Mouse (Mus musculus) liver, embryonic 14.5 days (tissue): ENCODE measurements around the gene Pde1a. TPM values are rescaled to one million over a fixed set of nuclear protein-coding genes. Genes with fewer than 3 reads are reported as not detected.

Experiments
- ATAC-seq: fragments of 200-750 bp; cut with Nextera tagmentation; 2 replicates; pipeline ENCODE4 v1.8.0; 2017; ENCODE audit warnings: moderate number of reproducible peaks, mild to moderate bottlenecking, moderate library complexity; ENCODE audit not compliant: insufficient read depth
- DNase-seq, 3 experiments: peaks; one replicate each; pipeline ENCODE4 v3.0.0-alpha.2; 2012 to 2013; ENCODE audit warnings: low read depth in 3 of 3, low spot score in 3 of 3
- H3K27ac ChIP-seq: fragments of 300-500 bp; sonication (generic); 2 replicates; pipeline ENCODE4 v1.5.1; 2014; ENCODE audit warnings: moderate library complexity, mild to moderate bottlenecking, control low read depth, inconsistent platforms
- H3K27me3 ChIP-seq: fragments of 300-500 bp; sonication (generic); 2 replicates; pipeline ENCODE4 v1.6.1; 2014; ENCODE audit warnings: mild to moderate bottlenecking, low read length, moderate library complexity; ENCODE audit not compliant: control insufficient read depth, insufficient read depth
- H3K36me3 ChIP-seq: fragments of 300-500 bp; sonication (generic); replicated peaks from 2 replicates; pipeline ENCODE4 v1.6.1; 2014; ENCODE audit warnings: low read depth; ENCODE audit not compliant: control insufficient read depth, insufficient read depth
- H3K4me1 ChIP-seq, 2 experiments: fragments of 200-500 bp in 1 of 2; fragments of 300-500 bp in 1 of 2; sonication (generic) in 1 of 2; replicated peaks; 2 replicates each; pipeline ENCODE4 v1.6.1; 2012 to 2014; ENCODE audit warnings: antibody characterized with exemption in 1 of 2, inconsistent platforms in 1 of 2, low read length in 1 of 2; ENCODE audit not compliant: control insufficient read depth in 2 of 2, insufficient read depth in 2 of 2
- H3K4me2 ChIP-seq: fragments of 300-500 bp; sonication (generic); 2 replicates; pipeline ENCODE4 v1.6.1; 2014; ENCODE audit warnings: low read depth, mild to moderate bottlenecking, control low read depth, moderate library complexity
- H3K4me3 ChIP-seq, 2 experiments: fragments of 200-500 bp in 1 of 2; fragments of 300-500 bp in 1 of 2; sonication (generic) in 1 of 2; 2 replicates each; pipeline ENCODE4 v1.5.1; 2012 to 2014; ENCODE audit warnings: low read depth in 2 of 2, low read length in 2 of 2, mild to moderate bottlenecking in 2 of 2, control low read depth in 1 of 2, inconsistent platforms in 1 of 2, moderate library complexity in 1 of 2; ENCODE audit not compliant: insufficient read depth in 1 of 2
- H3K9ac ChIP-seq: fragments of 300-500 bp; sonication (generic); replicated peaks from 2 replicates; pipeline ENCODE4 v1.6.1; 2014; ENCODE audit warnings: mild to moderate bottlenecking, control low read depth, moderate library complexity
- H3K9me3 ChIP-seq: fragments of 300-500 bp; sonication (generic); 2 replicates; pipeline ENCODE4 v1.6.1; 2016; ENCODE audit warnings: low read length, mixed read lengths; ENCODE audit not compliant: control insufficient read depth
- CTCF ChIP-seq: IDR thresholded peaks from 2 replicates; pipeline ENCODE4 v1.5.1; 2016; ENCODE audit warnings: antibody characterized with exemption, low read depth, control low read depth
- EP300 ChIP-seq: IDR thresholded peaks from 2 replicates; pipeline ENCODE4 v1.6.1; 2016; ENCODE audit warnings: antibody characterized with exemption, low read depth
- WGBS: fragments of 180-500 bp; shearing (Covaris S2); extraction: QIAGEN DNeasy Blood & Tissue Kit; methylation state at CpG from one replicate; pipeline ENCODE4 v1.1.7; 2014; ENCODE audit not compliant: insufficient replicate concordance; 5-methylcytosine and 5-hydroxymethylcytosine counted together
- polyA plus RNA-seq, 2 experiments: library from polyadenylated mRNA; depleted of rRNA in 1 of 2; stranded (reverse) in 1 of 2; unstranded in 1 of 2; fragments of >200 nt; fragmentation: Nextera tagmentation in 1 of 2; extraction: Ambion mirVana in 1 of 2; gene quantifications; 2 replicates each; pipeline versions ENCODE4 v1.2.1 to v1.2.3; 2012 to 2014

Pde1a gene
- polyA plus RNA-seq, 2 experiments: 1.4 to 2.7 TPM

- TF ChIP-seq EP300 (no peak), CTCF (no peak)
- Histone ChIP-seq H3K4me2 (no peak overlapping the region), H3K36me3 (no peaks in the 10 kb centered on the region), H3K4me3 (no peak overlapping the region), H3K27me3 (no peaks in the 10 kb centered on the region), H3K9me3 (no peaks in the 10 kb centered on the region), H3K9ac (no peak overlapping the region), H3K4me1 (no peaks in the 10 kb centered on the region), H3K27ac (no peak overlapping the region)
- no peak for DNase-seq
- ATAC-seq: no peak
- WGBS: 53% methylated on average over 7 of the region's 7 CpGs
These were observed 330.6 kb downstream of the Pde1a start for GRCm38 (mm10) chr2:79798627-79799026.

- Histone ChIP-seq H3K9me3 (no peaks in the 10 kb centered on the region), H3K36me3 (no peaks in the 10 kb centered on the region), H3K9ac (no peak overlapping the region), H3K4me3 (no peak overlapping the region), H3K4me2 (no peak overlapping the region), H3K4me1 (no peaks in the 10 kb centered on the region), H3K27ac (no peak overlapping the region), H3K27me3 (no peaks in the 10 kb centered on the region)
- no peak for ATAC-seq
- no peak for DNase-seq
- TF ChIP-seq EP300: no peak
- no peak for TF ChIP-seq CTCF
- WGBS: 50% methylated on average over 2 of the region's 2 CpGs
These were observed 331.8 kb downstream of the Pde1a start for GRCm38 (mm10) chr2:79797444-79797843.

GRCm38 (mm10) chr2:79793186-79793585 is 336.1 kb downstream of the Pde1a start:
- H3K27me3 ChIP-seq: no peaks in the 10 kb centered on the region
- no peak for ATAC-seq
- WGBS: 53% methylated on average over 2 of the region's 2 CpGs

GRCm38 (mm10) chr2:79786467-79786866 is 342.8 kb downstream of the Pde1a start:
- no peak for DNase-seq
- Histone ChIP-seq H3K36me3 (no peaks in the 10 kb centered on the region), H3K27ac (no peak overlapping the region), H3K9ac (no peak overlapping the region), H3K27me3 (no peaks in the 10 kb centered on the region), H3K4me1 (no peaks in the 10 kb centered on the region), H3K4me3 (no peak overlapping the region), H3K9me3 (no peaks in the 10 kb centered on the region), H3K4me2 (no peak overlapping the region)
- no peak for ATAC-seq
- TF ChIP-seq EP300 (no peak), CTCF (no peak)
- WGBS: 74% methylated on average over 11 of the region's 11 CpGs

More at GRCm38 (mm10) chr2:79793186-79793585, 336.1 kb downstream of the Pde1a start:
- no peak for DNase-seq
- no peak overlapping the region for H3K4me3 ChIP-seq
- TF ChIP-seq CTCF: no peak
- TF ChIP-seq EP300: no peak
- no peak overlapping the region for H3K27ac ChIP-seq
- no peaks in the 10 kb centered on the region for H3K36me3 ChIP-seq
- no peak overlapping the region for H3K4me2 ChIP-seq
- H3K4me1 ChIP-seq: no peaks in the 10 kb centered on the region
- H3K9me3 ChIP-seq: no peaks in the 10 kb centered on the region
- H3K9ac ChIP-seq: no peak overlapping the region

GRCm38 (mm10) chr2:79785541-79786134 is 343.6 kb downstream of the Pde1a start:
- H3K9ac ChIP-seq: no peak overlapping the region
- H3K4me2 ChIP-seq: no peak overlapping the region
- no peak overlapping the region for H3K27ac ChIP-seq
- WGBS: 58% methylated on average over 8 of the region's 8 CpGs
- H3K4me1 ChIP-seq: no peaks in the 10 kb centered on the region
- no peaks in the 10 kb centered on the region for H3K27me3 ChIP-seq
- H3K4me3 ChIP-seq: no peak overlapping the region
- ATAC-seq (no peak), DNase-seq (no peak)
- H3K36me3 ChIP-seq: no peaks in the 10 kb centered on the region
- no peaks in the 10 kb centered on the region for H3K9me3 ChIP-seq
- TF ChIP-seq CTCF: no peak
- TF ChIP-seq EP300: no peak

Other genes starting within 250 kb of the Pde1a start
- not detected in 2 replicates for gene Prdx6b, start 163.0 kb upstream of the Pde1a start, polyA plus RNA-seq (2012; rRNA removed)
- gene Prdx6b, start 163.0 kb upstream of the Pde1a start, polyA plus RNA-seq (2014; fragmentation: Nextera tagmentation; extraction: Ambion mirVana): not detected in 2 replicates
- gene Dnajc10, start 186.0 kb upstream of the Pde1a start, polyA plus RNA-seq (2012; rRNA removed): 6.2 and 9.0 TPM in 2 replicates
- gene Dnajc10, start 186.0 kb upstream of the Pde1a start, polyA plus RNA-seq (2014; fragmentation: Nextera tagmentation; extraction: Ambion mirVana): 18.0 and 19.5 TPM in 2 replicates